Mouse (Mus musculus): ENCODE data around the gene Rpl7l1.
"Not testable (repeated sequence)": the region's sequence is repeated elsewhere in the genome, so short reads cannot be mapped to it uniquely, and the experiment has no call there.

Gene Rpl7l1

DNA sequence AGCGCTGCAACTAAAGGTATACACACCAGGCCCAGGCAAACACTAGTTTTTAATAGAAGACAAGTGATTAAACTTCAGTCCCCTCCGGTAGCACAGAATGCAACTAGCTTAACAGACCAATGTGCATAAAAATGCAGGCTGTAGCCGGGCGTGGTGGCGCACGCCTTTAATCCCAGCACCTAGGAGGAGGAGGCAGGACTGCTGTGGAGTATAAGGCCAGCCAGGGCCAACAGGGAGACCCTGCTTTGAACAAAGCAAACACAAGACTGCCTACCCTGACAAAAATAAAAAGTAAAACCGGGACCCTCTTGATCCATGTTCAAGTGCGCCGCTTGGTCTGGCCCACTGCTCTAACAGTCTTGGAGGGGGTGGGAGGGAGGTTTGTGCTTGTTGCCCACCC is 7.4 kb downstream of the Rpl7l1 start:
- no peak for DNase-seq (ENCODE audit: low read depth)

- no peak for DNase-seq (ENCODE audit: low read depth)
Measured at GRCm38 (mm10) chr17:46774131-46774472, 8.4 kb downstream of the Rpl7l1 start.

DNA sequence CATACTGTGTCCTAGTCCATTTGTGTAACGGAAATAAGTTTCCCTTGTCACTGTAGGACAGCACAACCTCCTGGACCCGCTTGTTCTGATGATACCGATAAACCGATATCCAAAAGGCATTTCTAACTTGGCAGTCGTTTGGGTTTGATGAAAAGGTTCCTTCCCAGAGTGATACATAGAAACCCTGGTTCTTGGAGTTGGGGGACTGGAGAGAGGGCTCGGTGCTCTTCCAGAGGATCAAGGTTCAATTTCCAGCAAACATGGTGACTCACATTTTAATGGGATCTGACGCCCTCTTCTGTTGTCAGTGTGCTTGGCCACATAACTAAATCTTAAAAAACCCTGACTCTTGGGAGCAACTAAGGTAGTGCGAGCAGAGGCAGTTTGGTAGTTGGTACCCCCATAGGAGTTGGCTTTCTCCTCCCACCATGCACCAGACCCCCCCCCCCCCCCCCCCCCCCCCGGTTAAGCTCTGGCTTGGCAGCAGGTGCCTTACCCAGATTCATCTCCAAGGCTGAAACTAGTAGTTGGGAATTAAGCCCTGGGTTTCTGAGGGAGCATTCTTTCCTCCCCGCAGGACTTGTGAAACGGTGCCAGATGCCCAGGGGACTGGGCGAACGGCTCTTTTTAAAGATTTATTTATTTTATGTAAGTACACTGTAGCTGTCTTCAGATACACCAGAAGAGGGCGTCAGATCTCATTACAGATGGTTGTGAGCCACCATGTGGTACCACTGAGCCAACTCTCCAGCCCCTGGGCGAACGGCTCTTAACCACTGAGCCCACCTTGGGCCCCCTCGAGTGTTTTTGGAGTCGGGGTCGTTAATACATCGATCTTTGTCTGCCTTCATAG is 9.0 kb downstream of the Rpl7l1 start:
- DNase-seq (ENCODE audit: low read depth) = no peak

DNA sequence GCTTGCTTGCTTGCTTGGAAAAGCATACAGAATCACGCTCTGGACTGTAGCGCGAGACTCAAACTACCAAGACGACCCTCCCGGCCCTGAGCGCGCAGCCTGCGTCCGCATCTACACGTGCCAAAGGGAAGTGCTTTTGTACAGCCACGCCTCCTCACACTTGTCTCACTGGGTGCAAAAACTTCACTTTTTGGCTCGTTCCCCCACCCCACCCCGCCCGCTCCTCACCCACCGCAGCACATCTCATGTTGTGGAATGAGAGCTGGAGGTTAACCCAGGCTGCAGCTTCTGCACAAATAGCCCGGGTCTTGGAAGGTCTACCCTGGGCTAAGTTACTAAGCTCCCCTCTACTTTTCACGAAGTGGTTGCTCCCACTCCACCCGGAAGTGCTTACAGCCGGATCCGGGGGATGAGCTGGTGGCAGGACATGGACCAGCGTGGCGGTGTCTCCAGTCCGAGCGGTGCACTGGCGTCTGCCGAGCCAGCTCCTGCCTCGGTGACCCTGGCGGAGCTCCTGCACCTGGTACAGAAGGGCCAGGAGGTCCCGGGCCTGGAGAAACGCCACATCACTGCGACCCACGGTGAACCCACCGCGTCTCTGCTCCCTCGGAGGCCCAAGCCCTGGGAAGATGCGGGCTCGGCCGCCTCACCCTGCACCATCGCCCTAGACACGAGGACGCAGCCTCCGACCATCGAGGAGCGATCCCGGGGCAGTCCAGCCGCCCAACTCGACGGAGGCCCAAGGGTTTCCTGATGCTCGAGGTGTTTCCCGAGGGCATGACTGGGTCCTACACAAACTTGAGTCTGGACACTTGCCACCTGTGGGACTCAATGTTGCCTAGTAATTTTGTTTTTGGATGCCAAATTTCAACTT is 9.8 kb downstream of the Rpl7l1 start, which contains the start of gene 2310039H08Rik:
TSS of gene 2310039H08Rik (plus strand) at position 232 of the 874 bp plus-strand sequence.
- DNase-seq (ENCODE audit: low read depth) = peak; percentile 74

DNA sequence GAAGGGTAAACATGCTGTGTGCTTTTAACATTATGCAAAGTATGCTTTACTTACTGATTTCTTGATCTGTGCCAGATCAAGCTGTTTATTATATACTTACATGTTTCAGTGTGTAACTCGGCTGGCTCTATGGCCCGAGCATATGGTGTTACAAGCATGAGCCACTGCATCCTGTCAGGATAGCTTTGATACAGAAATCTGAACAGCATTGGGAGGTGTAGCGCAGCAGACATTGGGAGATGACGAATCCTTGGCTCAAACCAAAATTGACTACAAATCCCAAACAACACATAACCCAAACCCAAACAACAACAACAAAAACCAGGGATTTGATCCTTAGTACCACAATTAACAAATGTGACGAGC is 10.5 kb downstream of the Rpl7l1 start:
- no peak for DNase-seq (ENCODE audit: low read depth)

DNA sequence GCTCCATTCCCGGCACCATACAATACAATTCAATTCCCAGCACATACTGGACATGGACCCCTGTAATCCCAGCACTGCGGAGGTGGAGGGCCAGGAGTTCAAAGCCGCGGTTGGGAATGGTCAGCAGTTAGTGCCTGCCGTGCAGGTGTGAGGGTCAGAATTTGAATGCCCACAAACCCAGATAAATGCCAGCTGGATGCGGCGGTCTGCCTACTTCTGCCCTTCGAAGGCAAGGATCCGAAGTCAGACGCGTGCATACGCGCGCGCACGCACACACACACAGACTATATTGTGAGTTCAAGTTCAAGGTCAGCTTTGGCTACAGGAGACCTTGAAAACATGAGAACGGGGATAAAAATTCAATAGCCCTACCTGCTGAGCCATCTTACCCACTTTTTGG is 10.9 kb downstream of the Rpl7l1 start:
- DNase-seq (ENCODE audit: low read depth) = no peak

DNA sequence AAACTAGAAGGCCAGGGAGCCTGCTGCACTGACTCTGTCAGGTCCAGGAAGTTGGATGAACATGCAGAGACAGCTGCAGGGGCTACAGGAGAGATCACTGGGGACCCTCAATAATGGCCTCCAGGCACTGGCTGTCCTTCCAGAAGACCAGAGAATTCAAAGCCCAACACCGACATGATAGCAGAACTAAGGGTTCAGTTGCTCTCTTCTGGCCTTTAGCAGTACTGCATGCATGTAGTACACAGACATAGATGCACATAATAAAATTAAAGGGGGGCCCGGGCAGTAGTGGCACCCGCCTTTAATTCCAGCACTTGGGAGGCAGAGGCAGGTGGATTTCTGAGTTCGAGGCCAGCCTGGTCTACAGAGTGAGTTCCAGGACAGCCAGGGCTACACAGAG is 11.4 kb downstream of the Rpl7l1 start:
- no peak for DNase-seq (ENCODE audit: low read depth)

GRCm38 (mm10) chr17:46770546-46770945 is 11.9 kb downstream of the Rpl7l1 start:
- DNase-seq (ENCODE audit: low read depth) = no peak

DNA sequence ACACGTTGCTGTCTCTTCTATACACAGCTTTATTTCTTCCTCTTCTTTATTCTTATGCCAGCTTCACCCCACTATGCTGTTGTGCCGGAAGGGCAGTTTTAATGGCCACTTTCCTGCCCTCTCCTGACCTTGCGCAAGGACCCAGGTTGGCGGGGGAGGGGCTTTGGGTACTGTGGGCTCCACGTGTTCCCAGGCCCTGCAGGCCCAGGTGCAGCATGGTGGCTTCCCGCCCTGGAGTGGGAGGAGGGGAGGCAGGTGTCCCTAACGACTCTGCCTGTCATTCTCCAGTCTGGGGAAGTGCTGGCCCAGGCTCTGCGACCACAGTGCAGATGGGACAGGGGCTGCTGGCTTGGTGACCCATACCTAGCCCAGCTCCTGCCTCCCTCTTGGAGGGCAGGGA is 14.6 kb downstream of the Rpl7l1 start:
- no peak for DNase-seq (ENCODE audit: low read depth)

- DNase-seq (ENCODE audit: low read depth) = not testable (repeated sequence)
Measured at GRCm38 (mm10) chr17:46764916-46765315, 17.6 kb downstream of the Rpl7l1 start.

DNA sequence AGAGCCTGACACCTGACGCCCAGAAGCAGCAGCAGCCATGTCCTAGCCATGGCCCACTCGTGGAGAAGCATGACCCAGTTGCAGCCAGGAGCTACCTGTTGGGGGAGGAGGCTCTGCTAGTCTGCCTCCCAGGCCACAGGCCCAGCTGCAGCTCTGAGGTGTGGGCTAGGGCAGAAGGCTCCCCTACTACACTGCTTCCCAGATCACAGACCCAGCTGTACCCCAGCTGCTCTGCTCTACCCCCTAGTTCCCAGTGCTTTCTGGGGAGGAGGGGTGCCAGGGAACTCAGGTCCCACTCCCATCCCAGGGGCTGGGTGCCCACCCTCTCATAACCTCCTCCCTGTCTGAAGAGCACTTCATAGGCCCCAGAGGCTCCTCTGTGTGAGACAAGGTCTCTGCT is 18.9 kb downstream of the Rpl7l1 start, which contains the start of gene Ptcra:
TSS of gene Ptcra (minus strand) at position 169 of the 400 bp plus-strand sequence.
- no peak for DNase-seq (ENCODE audit: low read depth)

DNA sequence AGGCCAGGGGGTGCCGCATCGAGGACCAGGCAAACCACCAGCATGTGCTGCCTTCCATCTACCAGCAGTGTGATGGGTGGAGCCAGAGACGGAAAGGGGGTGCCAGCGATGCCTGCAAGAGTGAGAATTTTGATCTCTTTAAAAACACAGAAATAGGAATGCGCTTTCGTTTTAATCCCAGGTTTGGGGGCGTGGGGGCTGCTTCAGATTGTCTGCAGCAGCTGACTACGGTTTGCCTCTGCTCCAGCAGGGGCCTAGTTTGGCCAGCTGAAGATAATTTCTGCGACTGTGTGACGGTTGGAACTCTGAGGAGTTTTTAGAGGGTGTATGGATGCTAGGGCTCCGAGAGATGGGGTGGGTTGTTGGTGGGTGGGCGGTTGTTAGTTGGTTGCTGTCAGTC is 23.7 kb downstream of the Rpl7l1 start:
- no peak for DNase-seq (ENCODE audit: low read depth)

GRCm38 (mm10) chr17:46751794-46752556 is 30.5 kb downstream of the Rpl7l1 start, which contains the start of gene Cnpy3:
Gene Cnpy3, minus strand, starts transcription at chr17:46752214.
- DNase-seq (ENCODE audit: low read depth) = peak; percentile 92

DNA sequence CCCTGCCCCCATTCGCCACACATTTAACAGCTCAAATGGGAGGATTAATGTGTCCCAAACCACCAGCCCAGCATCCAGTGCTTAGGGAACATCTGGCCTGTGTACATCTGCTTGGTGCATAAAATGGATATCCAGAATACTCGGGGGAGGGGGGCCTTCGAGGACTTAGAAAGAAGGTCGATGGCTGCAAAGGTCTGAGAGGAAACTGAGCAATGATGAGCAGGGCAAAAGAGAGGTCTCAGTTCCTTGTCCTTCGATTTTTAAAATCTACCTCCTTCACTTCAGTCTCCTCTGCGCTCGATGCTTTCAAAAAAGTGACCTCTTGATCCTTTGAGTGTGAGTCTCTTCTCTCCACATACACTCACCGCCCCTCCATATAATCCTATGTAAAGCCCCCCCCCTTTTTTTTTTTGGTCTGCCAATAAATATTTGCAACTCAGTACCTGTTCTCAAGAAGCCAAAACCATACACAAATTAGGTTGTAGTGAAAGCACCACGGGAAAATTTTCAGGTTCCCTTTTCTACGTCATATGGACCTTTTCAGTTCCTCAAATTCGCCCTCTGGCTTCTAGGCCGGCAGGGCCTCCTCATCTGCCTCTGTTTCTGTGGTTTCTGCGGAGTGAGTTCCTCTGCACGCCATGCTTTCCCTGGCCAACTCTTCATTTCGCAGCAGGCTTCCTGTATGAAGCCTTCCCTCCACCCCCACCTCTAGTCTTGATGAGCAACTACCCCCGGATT is 31.2 kb downstream of the Rpl7l1 start:
- peak; percentile 65 for DNase-seq (ENCODE audit: low read depth)

DNA sequence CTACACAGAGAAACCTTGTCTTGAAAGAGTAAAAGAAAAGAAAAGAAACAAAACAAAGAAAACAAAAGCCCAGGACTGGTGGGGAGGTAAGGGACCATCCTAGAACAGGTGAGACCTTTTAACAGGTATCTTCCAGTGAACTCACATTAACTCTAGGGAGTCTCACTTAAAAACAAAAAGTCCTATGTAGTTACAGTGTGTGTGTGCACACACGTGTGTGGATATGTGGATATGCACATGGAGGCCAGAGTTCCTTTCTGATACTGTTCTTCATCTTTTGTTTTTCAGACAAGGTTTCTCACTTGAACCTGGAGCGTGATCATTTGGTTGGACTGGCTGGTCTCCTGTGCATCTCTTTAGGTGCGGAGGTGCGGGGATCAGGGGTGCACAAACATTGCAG is 31.9 kb downstream of the Rpl7l1 start:
- DNase-seq (ENCODE audit: low read depth) = no peak

DNA sequence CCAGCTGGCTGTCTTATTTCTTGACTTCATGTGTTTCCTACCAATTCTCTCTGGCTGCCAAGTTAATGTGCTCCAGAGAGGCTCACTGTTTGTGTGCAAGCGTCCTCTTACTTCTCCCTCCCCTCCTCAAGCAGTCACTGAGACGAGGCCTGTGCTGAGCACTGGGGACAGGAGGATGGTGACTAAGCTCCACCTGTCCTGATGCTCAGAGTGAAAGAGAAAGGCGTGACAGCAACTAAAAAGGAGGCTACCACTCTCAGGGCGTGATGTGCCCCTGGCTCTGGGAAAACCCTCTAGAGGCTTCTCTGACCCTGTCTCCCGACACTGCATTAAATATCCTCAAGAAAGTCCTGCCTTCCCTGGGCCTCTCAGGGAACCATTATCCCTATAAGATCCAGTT is 33.2 kb downstream of the Rpl7l1 start:
- no peak for DNase-seq (ENCODE audit: low read depth)

DNA sequence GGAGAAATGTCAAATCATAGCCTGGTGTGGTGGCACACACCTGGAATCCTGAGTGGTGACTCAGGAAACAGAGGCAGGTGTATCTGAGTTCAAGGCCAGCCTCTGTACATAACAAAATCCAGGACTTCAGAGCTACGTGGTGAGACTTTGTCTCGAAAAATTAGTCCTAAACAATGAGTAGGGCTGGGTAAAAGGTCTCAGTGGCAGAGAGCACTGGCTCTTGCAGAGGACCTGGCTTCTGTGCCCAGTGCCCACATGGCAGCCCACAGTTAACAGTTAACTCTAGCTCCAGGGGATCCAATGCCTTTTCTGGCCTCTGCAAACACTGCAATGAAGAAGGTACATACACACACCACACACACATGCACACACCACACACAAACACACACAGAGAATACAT is 34.7 kb downstream of the Rpl7l1 start:
- DNase-seq (ENCODE audit: low read depth) = no peak

- no peak for DNase-seq (ENCODE audit: low read depth)
Measured at GRCm38 (mm10) chr17:46747234-46747633, 35.2 kb downstream of the Rpl7l1 start.

DNA sequence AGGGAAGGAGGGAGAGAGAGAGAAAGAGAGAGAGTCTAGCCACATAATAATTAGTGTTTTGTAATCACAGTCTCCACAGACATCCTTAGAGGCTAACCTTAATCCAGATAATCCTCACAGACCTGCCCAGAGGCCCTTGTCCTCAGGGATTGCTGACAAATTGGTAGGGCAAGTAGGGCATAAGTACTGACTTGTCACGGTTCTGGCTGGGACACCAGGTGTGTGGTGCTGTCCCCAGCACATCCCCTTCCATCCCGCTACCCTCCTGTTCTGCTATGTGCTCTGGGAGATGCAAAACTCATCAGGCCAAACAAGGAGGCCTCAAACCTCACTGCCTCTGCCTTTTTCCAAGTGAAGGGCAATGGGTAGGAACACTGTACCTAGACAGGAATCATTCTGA is 37.0 kb downstream of the Rpl7l1 start:
- DNase-seq (ENCODE audit: low read depth) = no peak

- no peak for DNase-seq (ENCODE audit: low read depth)
Measured at GRCm38 (mm10) chr17:46742986-46743385, 39.5 kb downstream of the Rpl7l1 start.

DNA sequence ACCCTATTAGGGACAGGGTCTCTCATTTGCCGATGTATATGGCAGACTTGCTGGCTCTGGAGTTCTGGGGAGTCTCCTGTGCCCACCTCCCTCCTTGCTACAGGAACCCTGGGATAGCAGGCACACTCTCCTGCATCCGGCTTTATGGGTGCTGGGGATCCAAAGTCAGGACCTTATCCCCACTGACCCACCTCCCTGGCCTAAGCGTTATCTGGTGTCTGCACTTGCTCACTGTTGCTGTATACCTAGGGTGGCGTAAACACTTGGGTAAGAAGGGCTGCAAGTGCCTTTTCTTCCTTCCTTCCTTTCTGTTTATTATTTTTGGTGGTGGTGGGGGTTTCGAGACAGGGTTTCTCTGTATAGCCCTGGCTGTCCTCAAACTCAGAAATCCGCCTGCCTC is 41.2 kb downstream of the Rpl7l1 start:
- no peak for DNase-seq (ENCODE audit: low read depth)

GRCm38 (mm10) chr17:46736160-46736559 is 46.3 kb downstream of the Rpl7l1 start:
- DNase-seq (ENCODE audit: low read depth) = peak; percentile 50
